Mouse (Mus musculus) left cerebral cortex, postnatal 25 days (tissue): ENCODE measurements at regions not wholly inside any gene's neighbourhood (a gene's known extent, or its start where the extent isn't known, plus 50 kb on each side); places are given as distances from the start of the nearest gene placed in this dataset.
A peak's percentile ranks its signal among the peaks of the same experiment; 100 is the strongest.
"Not testable (repeated sequence)": the region's sequence is repeated elsewhere in the genome, so short reads cannot be mapped to it uniquely, and the experiment has no call there.

Experiments
- DNase-seq, 2 experiments: peaks; one replicate each; pipeline ENCODE4 v3.0.0; 2022; ENCODE audit warnings: low spot score in 2 of 2, mixed read lengths in 1 of 2
- intact Hi-C: fragments of 180-260 bp; cut with DNase I; formaldehyde crosslinking; loops from one replicate; pipeline ENCODE4 v1.15.1; 2025

- intact Hi-C loops, DNase-seq: not testable (repeated sequence)
Measured at GRCm38 (mm10) chr14:14478159-14478558, 77.1 kb downstream of the Olfr721-ps1 start.

- intact Hi-C loops, result loop anchor here (5.0 kb wide), 2 partner anchors 380 to 1715 kb away; no protein-coding TSS in a partner anchor
- peak; percentile 21 to 64 for DNase-seq
Measured at GRCm38 (mm10) chr14:14481840-14482239, 80.7 kb downstream of the Olfr721-ps1 start.

- intact Hi-C loops, result no loop called here
- DNase-seq, result no peak
Measured at GRCm38 (mm10) chr14:14486356-14486755, 85.3 kb downstream of the Olfr721-ps1 start.

GRCm38 (mm10) chr14:14490501-14490900 is 89.4 kb downstream of the Olfr721-ps1 start:
- intact Hi-C loops, result no loop called here
- DNase-seq, result no peak

GRCm38 (mm10) chr14:14492041-14492440 is 90.9 kb downstream of the Olfr721-ps1 start:
- DNase-seq, result no peak
- intact Hi-C loops, result no loop called here

- intact Hi-C loops, result no loop called here
- no peak for DNase-seq
Measured at GRCm38 (mm10) chr14:14511927-14512326, 110.8 kb downstream of the Olfr721-ps1 start.

GRCm38 (mm10) chr14:14513056-14513455 is 112.0 kb downstream of the Olfr721-ps1 start:
- no peak for DNase-seq
- intact Hi-C loops, result no loop called here

GRCm38 (mm10) chr14:14513498-14513897 is 112.4 kb downstream of the Olfr721-ps1 start:
- intact Hi-C loops, result no loop called here
- DNase-seq, result no peak

- intact Hi-C loops, result no loop called here
- no peak for DNase-seq
Measured at GRCm38 (mm10) chr14:14514440-14515172, 113.5 kb downstream of the Olfr721-ps1 start.

- no peak for DNase-seq
- intact Hi-C loops, result no loop called here
Measured at GRCm38 (mm10) chr14:14515363-14515762, 114.3 kb downstream of the Olfr721-ps1 start.

GRCm38 (mm10) chr14:14515918-14516317 is 114.8 kb downstream of the Olfr721-ps1 start:
- intact Hi-C loops, result no loop called here
- DNase-seq, result no peak

- no peak for DNase-seq
Measured at GRCm38 (mm10) chr14:14518027-14518426, 116.9 kb downstream of the Olfr721-ps1 start.

GRCm38 (mm10) chr14:14518841-14519240 is 117.7 kb downstream of the Olfr721-ps1 start:
- DNase-seq, result no peak
- intact Hi-C loops, result no loop called here

More at GRCm38 (mm10) chr14:14518027-14518426, 116.9 kb downstream of the Olfr721-ps1 start:
- intact Hi-C loops, result no loop called here

- intact Hi-C loops, result no loop called here
- peak in 1 of 2 experiments; percentile 3 for DNase-seq
Measured at GRCm38 (mm10) chr14:14520195-14520594, 119.1 kb downstream of the Olfr721-ps1 start.

GRCm38 (mm10) chr14:14521331-14521730 is 120.2 kb downstream of the Olfr721-ps1 start:
- DNase-seq, intact Hi-C loops: not testable (repeated sequence)

GRCm38 (mm10) chr14:14525225-14525624 is 124.1 kb downstream of the Olfr721-ps1 start:
- no peak for DNase-seq
- intact Hi-C loops, result no loop called here

- intact Hi-C loops, result no loop called here
- DNase-seq, result no peak
Measured at GRCm38 (mm10) chr14:14528437-14528836, 127.3 kb downstream of the Olfr721-ps1 start.

- no peak for DNase-seq
Measured at GRCm38 (mm10) chr14:14541206-14541605, 140.1 kb downstream of the Olfr721-ps1 start.

GRCm38 (mm10) chr14:14541705-14542104 is 140.6 kb downstream of the Olfr721-ps1 start:
- intact Hi-C loops, result no loop called here
- no peak for DNase-seq

More at GRCm38 (mm10) chr14:14541206-14541605, 140.1 kb downstream of the Olfr721-ps1 start:
- intact Hi-C loops, result no loop called here

GRCm38 (mm10) chr14:14544236-14544635 is 143.1 kb downstream of the Olfr721-ps1 start:
- no peak for DNase-seq
- intact Hi-C loops, result no loop called here

- no peak for DNase-seq
- intact Hi-C loops, result no loop called here
Measured at GRCm38 (mm10) chr14:14552201-14552600, 149.9 kb upstream of the Slc4a7 start.
